Mouse (Mus musculus): Measurements from ENCODE around the gene Cenpb.

Gene Cenpb

DNA sequence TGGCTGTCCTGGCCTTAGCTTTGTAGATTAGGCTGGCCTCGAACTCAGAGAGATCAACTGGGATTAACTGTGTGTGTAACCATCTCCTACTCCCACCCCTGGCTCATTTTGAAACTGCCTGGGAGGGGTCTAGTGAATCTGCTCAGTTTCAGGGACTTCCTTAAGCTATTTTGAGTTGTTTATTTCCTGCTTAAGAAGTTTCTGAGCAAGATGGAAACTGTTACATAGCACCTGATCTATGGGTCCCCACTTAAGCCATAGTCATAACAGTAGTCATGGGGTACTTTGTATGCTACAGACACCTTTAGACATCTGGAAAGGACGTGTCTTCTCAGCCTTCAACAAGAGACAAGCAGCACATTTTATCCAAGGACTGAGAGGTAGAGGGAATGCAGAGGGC lies 20.8 kb upstream of the Cenpb start:
- DNase-seq (ENCODE audit: extremely low read depth, low read depth) = no peak

DNA sequence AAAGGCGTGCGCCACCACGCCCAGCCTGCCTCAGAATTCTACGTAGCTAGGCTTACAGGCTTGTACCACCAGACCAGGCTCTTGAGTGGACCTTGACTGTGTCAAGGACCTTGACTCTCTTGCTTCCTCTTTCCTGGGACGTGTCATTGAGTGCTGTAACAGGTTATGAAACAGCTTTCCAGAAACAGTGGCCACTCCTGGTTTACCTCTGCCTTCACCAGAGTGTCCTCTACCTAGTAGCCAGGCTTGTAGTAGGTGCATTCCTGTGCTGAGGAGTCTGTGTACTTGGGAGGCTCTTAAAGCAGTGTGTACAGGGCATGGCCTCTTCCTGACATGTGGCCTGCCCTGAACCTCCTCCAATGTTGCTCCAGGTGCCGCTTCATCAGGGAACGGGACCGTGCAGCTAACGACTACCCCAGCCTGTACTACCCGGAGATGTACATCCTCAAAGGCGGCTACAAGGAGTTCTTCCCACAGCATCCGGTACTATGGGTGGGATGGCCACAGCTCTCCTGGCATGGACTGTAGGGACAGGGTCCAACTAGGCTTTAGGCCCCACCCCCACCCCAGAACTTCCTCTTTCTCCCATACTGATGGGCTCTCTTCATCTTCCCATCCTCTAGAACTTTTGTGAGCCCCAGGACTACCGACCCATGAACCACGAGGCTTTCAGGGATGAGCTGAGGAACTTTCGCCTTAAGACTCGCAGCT lies 16.9 kb upstream of the Cenpb start:
- DNase-seq (ENCODE audit: extremely low read depth, low read depth) = no peak

DNA sequence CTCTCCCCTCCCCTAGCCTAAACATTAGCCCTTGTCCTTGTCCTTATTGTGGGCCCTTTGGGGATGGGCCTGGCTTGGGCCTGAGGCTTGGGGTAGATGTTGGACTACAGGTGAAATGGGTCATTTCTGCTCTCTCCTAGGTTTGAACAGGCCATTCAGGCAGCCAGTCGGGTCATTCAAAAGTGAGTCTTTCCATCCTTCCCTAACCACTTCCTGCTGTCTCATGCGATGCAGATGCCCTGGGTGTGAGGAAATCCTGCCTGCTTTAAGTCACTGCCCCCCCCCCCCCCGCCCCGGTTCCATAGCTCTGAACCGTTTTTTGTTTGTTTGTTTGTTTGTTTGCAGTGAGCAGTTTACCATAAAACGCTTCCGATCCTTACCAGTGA lies 11.1 kb upstream of the Cenpb start:
- DNase-seq (ENCODE audit: extremely low read depth, low read depth) = no peak

DNA sequence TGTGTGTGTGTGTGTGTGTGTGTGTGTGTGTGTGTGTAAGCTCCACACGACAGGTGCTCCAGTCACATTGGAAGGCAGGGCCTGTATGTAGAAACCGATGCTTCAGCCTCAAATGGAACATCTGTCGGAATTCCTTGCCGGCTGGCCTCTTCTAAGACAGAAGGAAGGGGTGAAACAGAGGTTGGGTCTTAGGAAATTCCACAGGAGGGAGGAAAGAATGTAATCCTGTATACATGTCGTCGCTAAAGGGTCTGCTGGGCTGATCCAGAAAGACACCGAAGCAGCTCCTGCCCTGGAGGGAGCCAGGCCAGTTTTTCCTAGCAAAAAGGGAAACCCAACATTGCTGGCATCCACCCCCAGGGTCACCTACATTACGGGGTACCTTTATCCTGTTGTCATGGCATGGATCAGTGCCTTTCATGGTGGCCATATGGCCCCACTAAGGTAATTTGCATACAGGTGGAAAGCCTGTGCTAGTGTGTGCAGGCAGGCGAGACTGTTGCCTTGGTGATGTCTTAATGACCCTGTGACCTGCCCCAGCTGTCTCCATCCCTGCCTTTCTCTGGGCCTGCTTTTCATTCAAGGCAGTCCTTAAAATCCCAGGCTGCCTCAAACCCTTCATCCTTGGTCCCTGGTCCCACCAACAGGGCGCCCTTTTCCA lies 10.6 kb upstream of the Cenpb start:
- no peak for DNase-seq (ENCODE audit: extremely low read depth, low read depth)

DNA sequence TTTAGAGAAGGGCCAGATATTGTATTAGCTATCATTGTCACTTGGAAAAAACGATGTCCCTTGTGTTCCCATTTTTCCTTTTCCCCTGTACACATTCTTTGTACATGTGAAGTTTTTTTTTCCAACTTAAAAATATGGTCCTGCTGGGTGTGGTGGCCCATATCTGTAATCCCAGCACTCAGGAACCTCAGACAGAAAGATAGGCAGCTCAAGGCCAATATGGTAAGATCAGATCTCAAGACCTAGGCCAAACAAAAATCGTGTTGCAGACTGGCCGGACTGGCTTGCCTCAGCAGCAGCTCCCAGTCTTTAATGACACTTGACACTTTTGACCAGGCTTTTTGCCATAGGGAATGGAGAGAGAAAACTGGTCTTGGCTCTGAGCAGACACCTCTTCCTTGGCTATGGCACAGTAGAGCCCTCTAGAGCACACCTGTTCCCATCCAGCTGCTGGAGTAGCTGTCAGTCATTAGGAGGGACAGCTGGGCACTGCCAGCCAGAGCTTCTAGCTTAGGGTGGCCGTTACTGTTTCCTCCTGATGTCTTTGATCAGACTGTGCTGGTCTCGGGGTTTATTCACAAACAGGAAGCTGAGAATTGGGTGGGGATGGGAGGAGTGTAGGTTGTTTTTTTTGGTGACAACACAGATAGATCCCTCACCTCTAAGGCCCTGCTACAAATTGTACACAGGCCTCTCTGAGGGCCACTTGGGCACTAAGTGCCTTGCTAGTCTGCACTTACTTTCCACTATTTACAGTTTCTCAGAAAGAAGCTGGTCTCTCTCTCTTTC lies 9.8 kb upstream of the Cenpb start:
- no peak for DNase-seq (ENCODE audit: extremely low read depth, low read depth)

GRCm38 (mm10) chr2:131188311-131188710 lies 8.4 kb upstream of the Cenpb start:
- no peak for DNase-seq (ENCODE audit: extremely low read depth, low read depth)

GRCm38 (mm10) chr2:131187602-131187922 lies 7.7 kb upstream of the Cenpb start:
- no peak for DNase-seq (ENCODE audit: extremely low read depth, low read depth)

DNA sequence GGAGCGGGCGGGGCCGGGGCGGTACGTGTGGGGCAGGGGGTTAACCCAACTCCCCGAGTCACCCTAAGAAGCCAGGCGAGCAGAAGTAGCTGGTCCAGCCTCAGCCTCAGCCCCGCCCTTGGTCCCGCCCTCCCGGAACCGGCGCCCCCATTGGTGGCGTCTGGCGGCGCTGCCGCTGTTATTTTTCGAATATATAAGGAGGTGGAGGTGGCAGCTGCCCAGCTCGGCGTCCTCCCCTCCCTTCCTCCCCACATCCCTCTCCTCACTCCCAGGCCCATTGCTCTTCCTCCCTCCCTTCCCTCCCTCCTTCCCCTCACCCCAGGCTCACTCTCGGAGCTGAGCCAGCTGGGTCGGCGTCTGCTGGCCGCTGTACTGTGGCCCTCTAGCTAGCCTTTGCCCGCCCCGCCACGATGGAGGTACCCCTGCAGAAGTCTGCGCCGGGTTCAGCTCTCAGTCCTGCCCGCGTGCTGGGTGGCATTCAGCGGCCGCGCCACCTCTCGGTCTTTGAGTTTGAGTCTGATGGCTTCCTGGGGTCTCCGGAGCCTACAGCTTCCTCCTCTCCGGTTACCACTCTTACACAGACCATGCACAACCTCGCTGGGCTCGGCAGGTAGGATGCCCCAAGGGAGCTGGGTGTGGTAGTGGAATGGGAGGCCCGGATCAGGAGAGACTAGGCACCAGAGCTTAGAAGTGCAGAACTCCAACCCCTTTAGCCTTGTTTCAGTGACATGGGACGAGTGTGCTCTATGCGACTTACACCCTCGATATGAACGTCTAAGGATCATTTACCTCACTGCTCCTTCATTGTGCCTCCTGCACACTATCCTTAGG lies 7.1 kb upstream of the Cenpb start, which contains the start of the genes Cdc25b and Spef1:
Cdc25b (plus strand) TSS at position 179 of the 831 bp plus-strand sequence.
Spef1 (minus strand) TSS at position 512 of the 831 bp plus-strand sequence.
- peak; percentile 79 for DNase-seq (ENCODE audit: extremely low read depth, low read depth)

DNA sequence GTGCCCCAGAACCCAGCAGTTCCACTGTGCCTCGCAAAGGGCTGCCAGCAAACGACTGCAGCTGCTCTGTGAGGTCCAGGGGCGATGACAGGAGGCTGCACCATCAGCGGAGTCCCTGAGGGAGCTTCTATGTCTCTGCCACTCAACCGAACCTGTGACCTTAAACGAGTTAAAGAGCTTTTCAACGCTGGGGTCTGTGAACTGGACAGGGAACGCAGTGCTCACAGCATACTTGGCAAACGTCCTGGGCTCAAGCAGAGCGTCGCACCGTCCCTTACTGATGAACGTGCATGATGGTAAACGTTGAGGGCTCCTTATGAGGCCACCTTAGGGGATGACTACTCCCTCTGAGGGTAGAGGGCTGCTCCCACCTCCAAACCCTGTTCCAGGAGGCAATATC lies 6.5 kb upstream of the Cenpb start:
- no peak for DNase-seq (ENCODE audit: extremely low read depth, low read depth)

GRCm38 (mm10) chr2:131179246-131179886 lies 501 bp downstream of the Cenpb start:
- DNase-seq (ENCODE audit: extremely low read depth, low read depth) = no peak

GRCm38 (mm10) chr2:131178828-131179245 lies 1.0 kb downstream of the Cenpb start:
- DNase-seq (ENCODE audit: extremely low read depth, low read depth) = no peak

- no peak for DNase-seq (ENCODE audit: extremely low read depth, low read depth)
Measured at GRCm38 (mm10) chr2:131177932-131178331, 1.9 kb downstream of the Cenpb start.

DNA sequence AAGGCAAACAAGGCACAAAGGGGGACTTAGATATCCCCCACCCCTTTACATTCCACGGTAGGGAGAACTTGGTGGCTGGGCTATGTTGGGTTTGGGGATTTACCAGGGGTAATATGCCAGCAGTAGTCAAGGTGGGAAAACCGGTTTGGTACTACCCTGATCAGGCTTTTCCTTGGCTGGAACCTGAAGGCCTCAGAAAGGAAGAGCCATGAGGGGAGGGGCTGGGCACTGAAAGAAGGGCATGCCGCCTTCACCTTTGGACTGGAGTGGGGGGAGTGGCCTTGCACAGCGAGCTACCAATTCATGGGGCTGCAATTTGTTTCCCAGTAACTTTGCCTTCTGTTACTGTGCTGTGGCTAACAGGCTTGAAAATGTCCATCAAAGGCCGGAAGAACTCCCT lies 3.4 kb downstream of the Cenpb start:
- DNase-seq (ENCODE audit: extremely low read depth, low read depth) = no peak

GRCm38 (mm10) chr2:131175945-131176309 lies 3.9 kb downstream of the Cenpb start:
- DNase-seq (ENCODE audit: extremely low read depth, low read depth) = no peak

GRCm38 (mm10) chr2:131175286-131175944 lies 4.5 kb downstream of the Cenpb start:
- no peak for DNase-seq (ENCODE audit: extremely low read depth, low read depth)

DNA sequence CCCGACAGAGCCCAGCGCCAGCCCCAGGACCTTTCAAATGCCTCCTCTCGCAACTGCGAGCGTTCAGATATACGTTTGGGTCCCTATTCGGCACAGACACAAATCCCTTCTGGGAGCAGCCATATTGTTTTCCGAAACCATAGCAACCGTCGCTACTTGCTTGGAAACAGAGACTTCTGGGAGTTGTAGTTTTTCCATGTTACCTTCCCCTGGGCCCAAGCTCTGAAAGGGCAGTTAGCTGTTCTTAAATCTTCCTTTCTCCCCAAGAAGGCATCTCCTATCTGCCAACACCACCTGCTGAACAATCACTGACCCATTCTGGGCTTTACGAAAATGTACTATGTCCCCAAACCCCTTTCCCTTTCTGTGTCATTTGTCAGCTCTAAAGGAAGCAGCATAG lies 5.2 kb downstream of the Cenpb start:
- DNase-seq (ENCODE audit: extremely low read depth, low read depth) = peak; percentile 78

GRCm38 (mm10) chr2:131172322-131172721 lies 7.5 kb downstream of the Cenpb start:
- no peak for DNase-seq (ENCODE audit: extremely low read depth, low read depth)

GRCm38 (mm10) chr2:131171401-131172104 lies 8.3 kb downstream of the Cenpb start:
- DNase-seq (ENCODE audit: extremely low read depth, low read depth) = no peak

GRCm38 (mm10) chr2:131170936-131171335 lies 8.9 kb downstream of the Cenpb start:
- no peak for DNase-seq (ENCODE audit: extremely low read depth, low read depth)

DNA sequence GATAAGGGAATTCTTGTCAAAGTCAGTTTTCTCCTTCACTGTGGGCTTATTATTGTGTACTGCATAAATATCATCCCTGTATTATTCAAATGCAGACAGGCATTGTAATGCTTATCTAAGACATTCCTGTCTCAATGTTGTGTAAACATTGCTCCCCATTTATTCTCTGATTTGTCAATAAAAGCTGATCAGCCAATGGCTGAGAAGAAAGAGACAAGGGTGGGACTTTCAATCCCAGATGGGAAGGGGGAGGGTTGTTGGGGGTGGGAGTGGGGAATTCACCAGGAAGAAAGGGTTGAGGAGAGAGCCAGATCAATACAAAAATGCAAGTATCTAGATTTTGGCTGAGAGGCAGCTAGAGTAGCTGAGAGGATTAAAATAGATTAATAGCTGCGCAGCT lies 11.0 kb downstream of the Cenpb start:
- DNase-seq (ENCODE audit: extremely low read depth, low read depth) = no peak

Data from MEL-GATA-1-ER (cell line).